Mouse (Mus musculus) bone marrow, adult 2 months (tissue): ENCODE measurements around the gene Lrpap1.

Source experiments
- CTCF ChIP-seq: fragments of 200-500 bp; IDR thresholded peaks from 2 replicates; pipeline ENCODE4 v1.5.1; 2011; ENCODE audit warnings: low read length, control low read depth; ENCODE audit not compliant: control insufficient read depth, insufficient read depth
- POLR2A ChIP-seq: fragments of 200-500 bp; IDR thresholded peaks from 2 replicates; pipeline ENCODE4 v1.6.1; 2011; ENCODE audit warnings: low read depth, mild to moderate bottlenecking, control low read depth, low read length, borderline replicate concordance; ENCODE audit not compliant: control insufficient read depth

DNA sequence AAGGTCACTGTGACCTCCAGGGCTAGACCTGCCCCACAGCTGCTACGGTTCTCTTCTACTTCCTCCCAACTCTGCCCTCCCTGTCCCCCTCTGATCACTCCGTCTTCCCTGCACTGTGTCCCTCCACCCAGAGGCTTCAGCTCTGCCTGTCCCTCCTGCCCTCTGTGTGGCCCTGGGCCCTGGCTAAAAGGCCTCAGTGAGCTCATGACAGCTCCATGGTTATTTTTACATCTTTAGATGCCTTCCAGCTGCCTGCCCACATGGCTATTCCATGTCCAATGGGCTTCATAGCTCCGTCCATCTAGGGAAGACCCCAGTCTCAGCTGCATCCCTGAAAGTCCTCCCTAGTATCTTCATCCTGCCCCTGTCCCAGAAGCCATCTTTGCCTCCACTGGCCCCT is 45.5 kb downstream of the Lrpap1 start:
- TF ChIP-seq CTCF = no peak
- TF ChIP-seq POLR2A = no peak
